Mouse (Mus musculus) limb, embryonic 14.5 days (tissue): ENCODE data around the gene Atp5d. TPM values are rescaled to one million over a fixed set of nuclear protein-coding genes. Genes with fewer than 3 reads are reported as not detected.

Source experiments
- ATAC-seq: fragments of 200-750 bp; cut with Nextera tagmentation; 2 replicates; pipeline ENCODE4 v1.8.0; 2017; ENCODE audit warnings: low read depth, moderate number of reproducible peaks, moderate TSS enrichment; ENCODE audit not compliant: low FRiP score
- DNase-seq: peaks from one replicate; pipeline ENCODE4 v3.0.0-alpha.2; 2015; ENCODE audit warnings: low spot score
- H3K27ac ChIP-seq: fragments of 300-500 bp; sonication (generic); replicated peaks from 2 replicates; pipeline ENCODE4 v1.5.1; 2014; ENCODE audit warnings: low read depth, mild to moderate bottlenecking, low read length, moderate library complexity, mixed read lengths
- H3K27me3 ChIP-seq: fragments of 300-500 bp; sonication (generic); 2 replicates; pipeline ENCODE4 v1.6.1; 2014; ENCODE audit warnings: low read length, mixed read lengths; ENCODE audit not compliant: control insufficient read depth, insufficient read depth
- H3K36me3 ChIP-seq: fragments of 300-500 bp; sonication (generic); 2 replicates; pipeline ENCODE4 v1.6.1; 2014; ENCODE audit warnings: mild to moderate bottlenecking, low read length, moderate library complexity, mixed read lengths; ENCODE audit not compliant: control insufficient read depth, insufficient read depth
- H3K4me1 ChIP-seq: fragments of 300-500 bp; sonication (generic); 2 replicates; pipeline ENCODE4 v1.6.1; 2014; ENCODE audit warnings: antibody characterized with exemption, low read length, mixed read lengths; ENCODE audit not compliant: control insufficient read depth, insufficient read depth
- H3K4me2 ChIP-seq: fragments of 300-500 bp; sonication (generic); replicated peaks from 2 replicates; pipeline ENCODE4 v1.6.1; 2014; ENCODE audit warnings: low read depth, mild to moderate bottlenecking, low read length, moderate library complexity; ENCODE audit not compliant: severe bottlenecking
- H3K4me3 ChIP-seq: fragments of 300-500 bp; sonication (generic); replicated peaks from 2 replicates; pipeline ENCODE4 v1.5.1; 2014; ENCODE audit warnings: low read length
- H3K9ac ChIP-seq: fragments of 300-500 bp; sonication (generic); 2 replicates; pipeline ENCODE4 v1.6.1; 2014; ENCODE audit warnings: mild to moderate bottlenecking, low read depth, low read length, moderate library complexity; ENCODE audit not compliant: severe bottlenecking
- H3K9me3 ChIP-seq: fragments of 300-500 bp; sonication (generic); 2 replicates; pipeline ENCODE4 v1.6.1; 2016; ENCODE audit warnings: low read length; ENCODE audit not compliant: control insufficient read depth
- POLR2A ChIP-seq: fragments of 200-500 bp; IDR thresholded peaks from 2 replicates; pipeline ENCODE4 v1.8.0; 2012; ENCODE audit warnings: inconsistent platforms, mild to moderate bottlenecking, moderate library complexity, borderline replicate concordance; ENCODE audit not compliant: insufficient read depth, insufficient read length; ENCODE audit errors: extremely low read depth
- WGBS: fragments of 180-500 bp; shearing (Covaris S2); extraction: QIAGEN DNeasy Blood & Tissue Kit; methylation state at CpG from one replicate; pipeline ENCODE4 v1.1.7; 2014; 5-methylcytosine and 5-hydroxymethylcytosine counted together
- polyA plus RNA-seq, 2 experiments: library from polyadenylated mRNA; depleted of rRNA in 1 of 2; stranded (reverse) in 1 of 2; unstranded in 1 of 2; fragments of >200 nt; fragmentation: Nextera tagmentation in 1 of 2; extraction: Ambion mirVana in 1 of 2; gene quantifications; 2 replicates each; pipeline versions ENCODE4 v1.2.1 to v1.2.3; 2012 to 2014

Gene Atp5d
- polyA plus RNA-seq, 2 experiments: 449 to 477 TPM

DNA sequence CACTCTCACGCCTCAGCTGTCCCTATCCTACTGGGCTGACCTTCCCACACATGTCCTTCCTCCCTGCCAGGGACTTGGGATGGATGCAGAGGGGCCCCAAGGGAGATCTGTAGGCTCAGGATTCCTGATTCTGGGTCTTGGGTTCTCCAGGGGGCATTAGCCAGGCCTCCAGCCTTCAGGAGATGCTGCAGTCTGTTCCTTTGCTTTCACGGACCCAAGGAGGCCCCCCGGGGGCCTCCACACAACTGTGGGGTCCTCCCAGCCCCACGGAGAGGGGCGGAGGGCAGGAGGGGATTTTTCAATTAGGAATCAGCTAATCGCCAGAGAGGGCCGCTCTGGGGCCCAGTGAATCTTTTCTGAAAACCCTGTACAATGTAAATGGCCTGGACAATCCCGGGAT lies 56.0 kb downstream of the Atp5d start:
- WGBS: 56% methylated on average over 8 of the region's 8 CpGs
- ATAC-seq (no peak), DNase-seq (no peak)
- H3K27me3 ChIP-seq: peaks cover 13% of the 10 kb centered on the region
- H3K4me1 ChIP-seq: peaks cover 10% of the 10 kb centered on the region
- no peak overlapping the region for H3K27ac ChIP-seq
- no peaks in the 10 kb centered on the region for H3K9me3 ChIP-seq
- H3K9ac ChIP-seq: no peak overlapping the region
- H3K4me2 ChIP-seq: no peak overlapping the region
- TF ChIP-seq POLR2A: no peak
- no peaks in the 10 kb centered on the region for H3K36me3 ChIP-seq
- H3K4me3 ChIP-seq: no peak overlapping the region

Other genes with a start within 250 kb of the Atp5d start
Only the 30 nearest of the 33 such genes appear.
- not detected in 2 replicates for gene Gm26602, start 227.8 kb upstream of the Atp5d start, polyA plus RNA-seq (2012; rRNA removed)
- 6.6 TPM in 1 of 2 replicates, not detected in the other for gene Gm26602, start 227.8 kb upstream of the Atp5d start, polyA plus RNA-seq (2014; fragmentation: Nextera tagmentation; extraction: Ambion mirVana)
- 2.5 and 2.8 TPM in 2 replicates for gene Kiss1r, start 221.7 kb upstream of the Atp5d start, polyA plus RNA-seq (2012; rRNA removed)
- 0.17 and 0.26 TPM in 2 replicates for gene Kiss1r, start 221.7 kb upstream of the Atp5d start, polyA plus RNA-seq (2014; fragmentation: Nextera tagmentation; extraction: Ambion mirVana)
- 158 and 219 TPM in 2 replicates for gene R3hdm4, start 217.4 kb upstream of the Atp5d start, polyA plus RNA-seq (2012; rRNA removed)
- gene R3hdm4, start 217.4 kb upstream of the Atp5d start, polyA plus RNA-seq (2014; fragmentation: Nextera tagmentation; extraction: Ambion mirVana): 141 and 152 TPM in 2 replicates
- gene Arid3a, start 211.6 kb upstream of the Atp5d start, polyA plus RNA-seq (2012; rRNA removed): 8.6 and 12.6 TPM in 2 replicates
- gene Arid3a, start 211.6 kb upstream of the Atp5d start, polyA plus RNA-seq (2014; fragmentation: Nextera tagmentation; extraction: Ambion mirVana): 4.8 and 5.0 TPM in 2 replicates
- gene Wdr18, start 178.5 kb upstream of the Atp5d start, polyA plus RNA-seq (2012; rRNA removed): 58.7 and 78.5 TPM in 2 replicates
- 99.8 and 106 TPM in 2 replicates for gene Wdr18, start 178.5 kb upstream of the Atp5d start, polyA plus RNA-seq (2014; fragmentation: Nextera tagmentation; extraction: Ambion mirVana)
- gene Grin3b, start 167.9 kb upstream of the Atp5d start, polyA plus RNA-seq (2012; rRNA removed): 0.72 and 0.76 TPM in 2 replicates
- 0.23 and 0.55 TPM in 2 replicates for gene Grin3b, start 167.9 kb upstream of the Atp5d start, polyA plus RNA-seq (2014; fragmentation: Nextera tagmentation; extraction: Ambion mirVana)
- 260 and 379 TPM in 2 replicates for gene Tmem259, start 154.3 kb upstream of the Atp5d start, polyA plus RNA-seq (2012; rRNA removed)
- 24.5 and 25.2 TPM in 2 replicates for gene Tmem259, start 154.3 kb upstream of the Atp5d start, polyA plus RNA-seq (2014; fragmentation: Nextera tagmentation; extraction: Ambion mirVana)
- 133 and 173 TPM in 2 replicates for gene Cnn2, start 150.0 kb upstream of the Atp5d start, polyA plus RNA-seq (2012; rRNA removed)
- 273 and 290 TPM in 2 replicates for gene Cnn2, start 150.0 kb upstream of the Atp5d start, polyA plus RNA-seq (2014; fragmentation: Nextera tagmentation; extraction: Ambion mirVana)
- 6.2 and 8.0 TPM in 2 replicates for gene Abca7, start 142.1 kb upstream of the Atp5d start, polyA plus RNA-seq (2012; rRNA removed)
- 2.2 and 2.4 TPM in 2 replicates for gene Abca7, start 142.1 kb upstream of the Atp5d start, polyA plus RNA-seq (2014; fragmentation: Nextera tagmentation; extraction: Ambion mirVana)
- 12.8 and 14.4 TPM in 2 replicates for gene Arhgap45, start 122.0 kb upstream of the Atp5d start, polyA plus RNA-seq (2012; rRNA removed)
- gene Arhgap45, start 122.0 kb upstream of the Atp5d start, polyA plus RNA-seq (2014; fragmentation: Nextera tagmentation; extraction: Ambion mirVana): 3.4 and 5.7 TPM in 2 replicates
- gene Polr2e, start 98.8 kb upstream of the Atp5d start, polyA plus RNA-seq (2012; rRNA removed): 287 and 350 TPM in 2 replicates
- gene Polr2e, start 98.8 kb upstream of the Atp5d start, polyA plus RNA-seq (2014; fragmentation: Nextera tagmentation; extraction: Ambion mirVana): 247 and 248 TPM in 2 replicates
- gene Gpx4, start 91.5 kb upstream of the Atp5d start, polyA plus RNA-seq (2012; rRNA removed): 372 and 379 TPM in 2 replicates
- gene Gpx4, start 91.5 kb upstream of the Atp5d start, polyA plus RNA-seq (2014; fragmentation: Nextera tagmentation; extraction: Ambion mirVana): 466 and 493 TPM in 2 replicates
- 24.9 and 29.5 TPM in 2 replicates for gene Sbno2, start 33.1 kb upstream of the Atp5d start, polyA plus RNA-seq (2012; rRNA removed)
- gene Sbno2, start 33.1 kb upstream of the Atp5d start, polyA plus RNA-seq (2014; fragmentation: Nextera tagmentation; extraction: Ambion mirVana): 15.3 and 16.8 TPM in 2 replicates
- 133 and 147 TPM in 2 replicates for gene Stk11, start 22.8 kb upstream of the Atp5d start, polyA plus RNA-seq (2012; rRNA removed)
- gene Stk11, start 22.8 kb upstream of the Atp5d start, polyA plus RNA-seq (2014; fragmentation: Nextera tagmentation; extraction: Ambion mirVana): 30.1 and 32.4 TPM in 2 replicates
- 28.9 and 36.0 TPM in 2 replicates for gene Cbarp, start 2.2 kb downstream of the Atp5d start, polyA plus RNA-seq (2012; rRNA removed)
- 7.5 and 9.3 TPM in 2 replicates for gene Cbarp, start 2.2 kb downstream of the Atp5d start, polyA plus RNA-seq (2014; fragmentation: Nextera tagmentation; extraction: Ambion mirVana)
- gene Midn, start 9.6 kb downstream of the Atp5d start, polyA plus RNA-seq (2012; rRNA removed): 108 and 161 TPM in 2 replicates
- 33.4 and 39.6 TPM in 2 replicates for gene Midn, start 9.6 kb downstream of the Atp5d start, polyA plus RNA-seq (2014; fragmentation: Nextera tagmentation; extraction: Ambion mirVana)
- 286 and 289 TPM in 2 replicates for gene Cirbp, start 27.4 kb downstream of the Atp5d start, polyA plus RNA-seq (2012; rRNA removed)
- gene Cirbp, start 27.4 kb downstream of the Atp5d start, polyA plus RNA-seq (2014; fragmentation: Nextera tagmentation; extraction: Ambion mirVana): 101 and 106 TPM in 2 replicates
- 10.9 and 15.5 TPM in 2 replicates for gene 1600002K03Rik, start 34.3 kb downstream of the Atp5d start, polyA plus RNA-seq (2012; rRNA removed)
- gene 1600002K03Rik, start 34.3 kb downstream of the Atp5d start, polyA plus RNA-seq (2014; fragmentation: Nextera tagmentation; extraction: Ambion mirVana): 8.5 and 12.8 TPM in 2 replicates
- 41.7 and 67.7 TPM in 2 replicates for gene Efna2, start 40.9 kb downstream of the Atp5d start, polyA plus RNA-seq (2012; rRNA removed)
- gene Efna2, start 40.9 kb downstream of the Atp5d start, polyA plus RNA-seq (2014; fragmentation: Nextera tagmentation; extraction: Ambion mirVana): 31.5 and 38.6 TPM in 2 replicates
- 91.5 and 93.4 TPM in 2 replicates for gene Mum1, start 87.8 kb downstream of the Atp5d start, polyA plus RNA-seq (2012; rRNA removed)
- gene Mum1, start 87.8 kb downstream of the Atp5d start, polyA plus RNA-seq (2014; fragmentation: Nextera tagmentation; extraction: Ambion mirVana): 50.1 and 57.3 TPM in 2 replicates
- 338 and 449 TPM in 2 replicates for gene Ndufs7, start 110.5 kb downstream of the Atp5d start, polyA plus RNA-seq (2012; rRNA removed)
- 349 and 366 TPM in 2 replicates for gene Ndufs7, start 110.5 kb downstream of the Atp5d start, polyA plus RNA-seq (2014; fragmentation: Nextera tagmentation; extraction: Ambion mirVana)
- 74.1 and 80.5 TPM in 2 replicates for gene Gamt, start 122.4 kb downstream of the Atp5d start, polyA plus RNA-seq (2012; rRNA removed)
- gene Gamt, start 122.4 kb downstream of the Atp5d start, polyA plus RNA-seq (2014; fragmentation: Nextera tagmentation; extraction: Ambion mirVana): 75.7 and 90.8 TPM in 2 replicates
- gene Dazap1, start 122.9 kb downstream of the Atp5d start, polyA plus RNA-seq (2012; rRNA removed): 243 and 272 TPM in 2 replicates
- 46.1 and 50.7 TPM in 2 replicates for gene Dazap1, start 122.9 kb downstream of the Atp5d start, polyA plus RNA-seq (2014; fragmentation: Nextera tagmentation; extraction: Ambion mirVana)
- gene Rps15, start 153.8 kb downstream of the Atp5d start, polyA plus RNA-seq (2012; rRNA removed): 3,060 and 3,829 TPM in 2 replicates
- gene Rps15, start 153.8 kb downstream of the Atp5d start, polyA plus RNA-seq (2014; fragmentation: Nextera tagmentation; extraction: Ambion mirVana): 1,091 and 1,173 TPM in 2 replicates
- 2.5 and 3.3 TPM in 2 replicates for gene Apc2, start 157.3 kb downstream of the Atp5d start, polyA plus RNA-seq (2012; rRNA removed)
- 1.5 and 1.8 TPM in 2 replicates for gene Apc2, start 157.3 kb downstream of the Atp5d start, polyA plus RNA-seq (2014; fragmentation: Nextera tagmentation; extraction: Ambion mirVana)
- 45.1 and 46.7 TPM in 2 replicates for gene 2310011J03Rik, start 181.9 kb downstream of the Atp5d start, polyA plus RNA-seq (2012; rRNA removed)
- 45.1 and 46.1 TPM in 2 replicates for gene 2310011J03Rik, start 181.9 kb downstream of the Atp5d start, polyA plus RNA-seq (2014; fragmentation: Nextera tagmentation; extraction: Ambion mirVana)
- gene Pcsk4, start 190.9 kb downstream of the Atp5d start, polyA plus RNA-seq (2012; rRNA removed): 7.8 and 10.7 TPM in 2 replicates
- gene Pcsk4, start 190.9 kb downstream of the Atp5d start, polyA plus RNA-seq (2014; fragmentation: Nextera tagmentation; extraction: Ambion mirVana): 4.2 and 5.9 TPM in 2 replicates
- gene Reep6, start 191.3 kb downstream of the Atp5d start, polyA plus RNA-seq (2012; rRNA removed): 3.9 TPM in 2 replicates
- 9.9 and 10.5 TPM in 2 replicates for gene Reep6, start 191.3 kb downstream of the Atp5d start, polyA plus RNA-seq (2014; fragmentation: Nextera tagmentation; extraction: Ambion mirVana)
- 16.5 and 21.9 TPM in 2 replicates for gene Adamtsl5, start 209.8 kb downstream of the Atp5d start, polyA plus RNA-seq (2012; rRNA removed)
- gene Adamtsl5, start 209.8 kb downstream of the Atp5d start, polyA plus RNA-seq (2014; fragmentation: Nextera tagmentation; extraction: Ambion mirVana): 6.5 and 6.7 TPM in 2 replicates
- gene Plk5, start 217.8 kb downstream of the Atp5d start, polyA plus RNA-seq (2012; rRNA removed): 1.8 and 1.9 TPM in 2 replicates
- gene Plk5, start 217.8 kb downstream of the Atp5d start, polyA plus RNA-seq (2014; fragmentation: Nextera tagmentation; extraction: Ambion mirVana): 0.48 and 0.88 TPM in 2 replicates